Mouse (Mus musculus): ENCODE measurements around the gene Chmp1a. TPM values are rescaled to one million over a fixed set of nuclear protein-coding genes. Genes with fewer than 3 reads are reported as not detected.

Gene Chmp1a
- total and polyA plus RNA-seq, 3 experiments: 56.3 to 63.9 (median 58.3) TPM

DNA sequence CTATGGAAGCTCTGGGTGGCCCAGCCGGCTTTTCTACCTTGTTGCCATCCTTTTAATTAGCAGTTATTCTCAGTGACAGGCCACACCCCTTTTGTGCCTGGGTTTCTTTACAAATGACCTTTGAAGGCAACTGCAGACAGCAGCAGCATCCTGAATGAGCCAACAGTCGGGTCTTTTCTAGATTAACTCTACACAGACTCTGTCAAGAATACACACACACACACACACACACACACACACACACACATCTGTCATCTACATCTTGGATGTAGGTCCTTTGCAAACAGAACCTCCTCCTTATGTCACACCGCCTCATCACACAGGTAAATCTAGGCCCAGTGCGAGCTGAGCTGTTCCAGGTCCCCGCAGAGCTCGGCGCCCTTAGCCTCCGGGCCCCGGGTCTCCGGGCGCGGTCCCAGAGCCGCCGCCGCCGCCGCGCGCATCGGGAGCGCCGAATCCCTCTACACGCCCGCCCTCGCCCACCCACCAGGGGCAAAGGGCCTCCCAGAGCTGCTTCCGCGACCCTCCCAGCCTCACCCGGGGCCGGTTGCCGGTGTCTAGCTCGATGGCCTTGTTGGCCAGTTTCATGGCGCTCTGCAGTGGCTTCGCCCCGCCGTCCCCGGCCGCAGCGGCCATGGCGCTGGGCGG lies 41.0 kb upstream of the Chmp1a start:
- peak overlapping the region; percentile 95 for H3K27ac ChIP-seq
- H3K79me2 ChIP-seq (replicated peaks; ENCODE audit: control insufficient read depth, insufficient read depth, low read length): no peaks in the 10 kb centered on the region
- H3K36me3 ChIP-seq (ENCODE audit: control insufficient read depth, insufficient read depth, low read length): no peaks in the 10 kb centered on the region
- H3K27me3 ChIP-seq (ENCODE audit: control insufficient read depth, insufficient read depth, low read length): no peaks in the 10 kb centered on the region
- H3K4me1 ChIP-seq (ENCODE audit: control insufficient read depth, insufficient read depth, low read length): peaks cover 3% of the 10 kb centered on the region
- DNase-seq: no peak
- no peak for TF ChIP-seq EP300 (IDR thresholded peaks at IDR 0.05; ENCODE audit: insufficient read depth, low read depth, low read length)
- peak; percentile 31; the same call in 1 of the 2 replicates for TF ChIP-seq POLR2A (IDR thresholded peaks at IDR 0.05; ENCODE audit: insufficient read depth, low read depth, low read length)
- intact Hi-C loops (cut with DNase I): loop anchor here (2.0 to 5.0 kb wide), 3 partner anchors 41 to 119 kb away; partner anchors contain the start of genes Chmp1a, Fanca, Spata33 and Tcf25
- under 1% methylated on average over 40 of the region's 40 CpGs for WGBS
- H3K9ac ChIP-seq (ENCODE audit: low read depth, low read length): peak overlapping the region; percentile 98
- H3K4me3 ChIP-seq: peak overlapping the region; percentile 85

DNA sequence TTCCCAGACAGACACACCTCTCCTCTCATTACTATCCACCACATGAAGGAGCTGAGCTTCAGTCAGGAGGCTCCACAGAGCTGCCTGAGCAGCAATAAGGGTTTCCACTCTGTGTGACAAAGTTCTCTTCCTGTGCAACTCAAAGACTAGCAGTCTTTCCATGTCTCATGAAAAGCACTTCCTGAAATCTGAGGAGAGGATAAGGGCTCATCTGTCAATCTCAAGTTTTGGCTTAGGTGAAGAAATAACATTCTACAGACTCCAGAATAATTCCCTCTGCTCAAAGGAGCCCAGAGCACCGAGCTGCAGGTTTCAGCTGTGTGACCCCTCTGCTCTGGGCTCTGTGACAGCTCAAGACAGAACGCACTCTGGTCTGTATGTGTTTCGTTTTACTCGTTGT lies 40.4 kb upstream of the Chmp1a start:
- no peaks in the 10 kb centered on the region for H3K36me3 ChIP-seq (ENCODE audit: control insufficient read depth, insufficient read depth, low read length)
- H3K27me3 ChIP-seq (ENCODE audit: control insufficient read depth, insufficient read depth, low read length): no peaks in the 10 kb centered on the region
- WGBS: 12% methylated on average over 4 of the region's 4 CpGs
- intact Hi-C loops (cut with DNase I): loop anchor here (5.0 kb wide), 1 partner anchor 119 kb away; the partner anchor contains the start of gene Tcf25
- H3K4me1 ChIP-seq (ENCODE audit: control insufficient read depth, insufficient read depth, low read length): peaks cover 3% of the 10 kb centered on the region
- no peak overlapping the region; the same call in 1 of the 2 replicates for H3K27ac ChIP-seq
- H3K79me2 ChIP-seq (replicated peaks; ENCODE audit: control insufficient read depth, insufficient read depth, low read length): no peaks in the 10 kb centered on the region
- no peak for DNase-seq
- peak overlapping the region; percentile 85; the same call in 1 of the 2 replicates for H3K4me3 ChIP-seq
- TF ChIP-seq EP300 (IDR thresholded peaks at IDR 0.05; ENCODE audit: insufficient read depth, low read depth, low read length) (no peak), POLR2A (IDR thresholded peaks at IDR 0.05; ENCODE audit: insufficient read depth, low read depth, low read length) (no peak), CTCF (IDR thresholded peaks at IDR 0.05) (no peak)
- H3K9ac ChIP-seq (ENCODE audit: low read depth, low read length): peak overlapping the region; percentile 98

DNA sequence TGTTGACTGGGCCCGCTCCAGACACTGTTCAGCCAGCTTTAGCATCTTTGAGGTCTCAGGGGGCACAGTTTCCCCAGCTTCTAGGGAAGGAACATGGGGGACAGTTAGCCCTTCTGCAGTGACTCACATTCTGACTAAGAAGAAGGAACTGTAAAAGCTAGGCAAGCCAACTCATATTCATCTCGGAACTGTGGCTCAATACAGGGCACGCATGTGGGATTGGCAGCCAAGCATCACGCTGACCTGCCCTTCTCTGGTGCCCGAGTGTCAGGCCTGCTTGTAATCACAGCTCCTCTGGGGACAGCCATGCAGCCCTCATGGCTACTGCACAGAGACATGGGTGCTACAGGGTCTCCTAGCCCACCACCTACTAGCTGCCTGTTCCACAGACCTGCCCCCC lies 38.4 kb upstream of the Chmp1a start:
- intact Hi-C loops (cut with DNase I): loop anchor here (5.0 kb wide), 1 partner anchor 121 kb away; the partner anchor contains the start of gene Tcf25
- Histone ChIP-seq H3K27me3 (ENCODE audit: control insufficient read depth, insufficient read depth, low read length) (no peaks in the 10 kb centered on the region), H3K36me3 (ENCODE audit: control insufficient read depth, insufficient read depth, low read length) (no peaks in the 10 kb centered on the region), H3K79me2 (replicated peaks; ENCODE audit: control insufficient read depth, insufficient read depth, low read length) (no peaks in the 10 kb centered on the region), H3K4me1 (ENCODE audit: control insufficient read depth, insufficient read depth, low read length) (peaks cover 3% of the 10 kb centered on the region), H3K27ac (no peak overlapping the region), H3K9ac (ENCODE audit: low read depth, low read length) (no peak overlapping the region), H3K4me3 (no peak overlapping the region)
- DNase-seq: no peak
- WGBS: 89% methylated on average over 5 of the region's 5 CpGs
- no peak for TF ChIP-seq POLR2A (IDR thresholded peaks at IDR 0.05; ENCODE audit: insufficient read depth, low read depth, low read length)
- TF ChIP-seq CTCF (IDR thresholded peaks at IDR 0.05): no peak
- no peak for TF ChIP-seq EP300 (IDR thresholded peaks at IDR 0.05; ENCODE audit: insufficient read depth, low read depth, low read length)

DNA sequence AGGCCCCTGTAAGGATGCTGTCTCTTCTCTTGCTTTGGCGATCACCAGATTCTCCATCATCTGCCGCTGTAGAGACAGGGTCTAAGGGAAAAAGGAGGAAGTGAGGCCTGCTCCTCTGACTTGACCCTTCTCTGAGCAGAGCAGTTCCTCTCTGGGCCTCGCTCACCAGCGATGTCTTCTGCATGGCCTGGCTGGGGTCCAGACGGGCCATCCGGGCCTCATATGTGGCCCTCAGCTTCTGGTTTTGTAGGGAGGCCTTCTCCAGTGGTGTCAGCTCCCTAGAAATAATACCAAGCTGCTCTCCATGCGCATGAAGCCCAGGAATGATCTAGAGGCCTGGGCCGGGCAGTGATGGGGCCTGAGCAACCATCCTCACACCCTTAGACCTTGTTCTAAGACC lies 36.0 kb upstream of the Chmp1a start:
- no peaks in the 10 kb centered on the region for H3K36me3 ChIP-seq (ENCODE audit: control insufficient read depth, insufficient read depth, low read length)

DNA sequence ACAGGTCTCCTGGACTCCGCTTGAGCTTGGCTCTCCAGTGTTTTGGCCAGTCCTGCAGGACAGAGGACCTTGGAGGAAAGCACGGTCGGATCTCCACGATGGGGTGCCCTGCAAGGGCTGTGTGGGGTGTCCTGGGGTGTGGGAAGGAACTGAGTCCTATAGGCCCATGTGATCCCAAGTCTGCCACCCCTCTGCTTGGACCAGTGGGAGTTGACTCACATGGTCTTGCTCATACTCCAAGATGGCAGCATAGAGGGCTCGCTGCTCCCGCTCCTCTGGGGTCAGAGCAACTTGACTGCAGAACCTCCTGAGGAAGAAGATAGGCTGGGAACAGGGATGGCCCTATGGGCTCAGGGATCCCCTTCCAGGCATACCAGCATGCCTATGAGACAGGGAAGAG lies 35.2 kb upstream of the Chmp1a start:
- intact Hi-C loops (cut with DNase I): no loop called here
- 93% methylated on average over 6 of the region's 6 CpGs for WGBS
- Histone ChIP-seq H3K4me3 (no peak overlapping the region), H3K27me3 (ENCODE audit: control insufficient read depth, insufficient read depth, low read length) (no peaks in the 10 kb centered on the region), H3K9ac (ENCODE audit: low read depth, low read length) (no peak overlapping the region), H3K27ac (no peak overlapping the region), H3K79me2 (replicated peaks; ENCODE audit: control insufficient read depth, insufficient read depth, low read length) (no peaks in the 10 kb centered on the region), H3K4me1 (ENCODE audit: control insufficient read depth, insufficient read depth, low read length) (no peaks in the 10 kb centered on the region), H3K36me3 (ENCODE audit: control insufficient read depth, insufficient read depth, low read length) (no peaks in the 10 kb centered on the region)
- TF ChIP-seq POLR2A (IDR thresholded peaks at IDR 0.05; ENCODE audit: insufficient read depth, low read depth, low read length): no peak
- no peak for TF ChIP-seq EP300 (IDR thresholded peaks at IDR 0.05; ENCODE audit: insufficient read depth, low read depth, low read length)
- TF ChIP-seq CTCF (IDR thresholded peaks at IDR 0.05): no peak
- no peak for DNase-seq

More for the DNA sequence above, 36.0 kb upstream of the Chmp1a start:
- no peak overlapping the region for H3K9ac ChIP-seq (ENCODE audit: low read depth, low read length)
- no peaks in the 10 kb centered on the region for H3K27me3 ChIP-seq (ENCODE audit: control insufficient read depth, insufficient read depth, low read length)
- no peak overlapping the region for H3K27ac ChIP-seq
- H3K4me3 ChIP-seq: no peak overlapping the region
- no peak for TF ChIP-seq CTCF (IDR thresholded peaks at IDR 0.05)
- no peak for TF ChIP-seq EP300 (IDR thresholded peaks at IDR 0.05; ENCODE audit: insufficient read depth, low read depth, low read length)
- no peak for TF ChIP-seq POLR2A (IDR thresholded peaks at IDR 0.05; ENCODE audit: insufficient read depth, low read depth, low read length)
- H3K4me1 ChIP-seq (ENCODE audit: control insufficient read depth, insufficient read depth, low read length): no peaks in the 10 kb centered on the region
- intact Hi-C loops (cut with DNase I): no loop called here
- peak in 1 of 2 experiments; percentile 55 for DNase-seq
- H3K79me2 ChIP-seq (replicated peaks; ENCODE audit: control insufficient read depth, insufficient read depth, low read length): no peaks in the 10 kb centered on the region
- WGBS: 86% methylated on average over 8 of the region's 8 CpGs

DNA sequence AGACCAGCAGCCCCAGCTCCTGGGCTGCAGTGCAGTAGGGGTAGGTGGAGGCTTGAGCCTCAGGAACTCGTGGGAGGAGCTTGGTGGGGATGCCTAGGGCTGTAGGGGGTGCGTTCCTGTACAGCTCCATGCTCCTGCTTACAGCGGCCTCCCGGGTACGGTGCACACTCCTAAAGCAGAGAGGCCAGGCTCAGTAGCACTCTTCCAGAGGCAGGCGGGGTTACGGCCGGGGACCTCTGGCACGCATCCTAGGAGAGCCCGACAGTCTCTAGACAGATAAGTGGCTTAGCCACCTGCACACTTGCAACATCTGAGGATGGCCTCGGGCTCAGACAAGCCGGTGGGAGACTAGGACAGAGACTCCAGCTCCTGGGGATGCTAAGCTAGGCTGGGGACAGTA lies 33.0 kb upstream of the Chmp1a start:
- Histone ChIP-seq H3K27me3 (ENCODE audit: control insufficient read depth, insufficient read depth, low read length) (no peaks in the 10 kb centered on the region), H3K4me3 (no peak overlapping the region), H3K79me2 (replicated peaks; ENCODE audit: control insufficient read depth, insufficient read depth, low read length) (no peaks in the 10 kb centered on the region), H3K36me3 (ENCODE audit: control insufficient read depth, insufficient read depth, low read length) (no peaks in the 10 kb centered on the region), H3K4me1 (ENCODE audit: control insufficient read depth, insufficient read depth, low read length) (no peaks in the 10 kb centered on the region), H3K27ac (no peak overlapping the region), H3K9ac (ENCODE audit: low read depth, low read length) (no peak overlapping the region)
- TF ChIP-seq CTCF (IDR thresholded peaks at IDR 0.05) (no peak), EP300 (IDR thresholded peaks at IDR 0.05; ENCODE audit: insufficient read depth, low read depth, low read length) (no peak)
- DNase-seq: no peak
- intact Hi-C loops (cut with DNase I): no loop called here
- WGBS: 83% methylated on average over 12 of the region's 12 CpGs
